Comparison of ENCODE assay signal across 22 mouse cellular contexts in genomic region chr13:95030828-95031227, GRCm38 (mm10). TPM values are rescaled to one million over a fixed set of nuclear protein-coding genes. Genes with fewer than 3 reads are reported as not detected.
DNase-seq lines count a peak whose midpoint lies in the region; ATAC-seq and TF ChIP-seq lines count a peak whose summit lies in the region.
"Had no signal": no experiment of that assay in that cellular context is flagged by ENCODE, and none has a peak within 500 bp of the region (broad histone marks: within the 10 kb centered on the region; RNA-seq: fewer than 3 reads in every experiment).

No protein-coding gene starts in this region.

- WGBS in forebrain, embryonic 14.5 days: 72% methylated on average over 6 of the region's 6 CpGs
- 85% methylated on average over 6 of the region's 6 CpGs for WGBS in forebrain, embryonic 11.5 days
- WGBS in forebrain, embryonic 15.5 days: 67% methylated on average over 6 of the region's 6 CpGs
- WGBS in forebrain, embryonic 13.5 days: 76% methylated on average over 6 of the region's 6 CpGs
- 88% methylated on average over 6 of the region's 6 CpGs for WGBS in midbrain, embryonic 11.5 days
- WGBS in midbrain, embryonic 16.5 days: 86% methylated on average over 6 of the region's 6 CpGs

- peak; percentile 53 for DNase-seq in forebrain, embryonic 14.5 days (ENCODE audit: low spot score)
- DNase-seq in forebrain, embryonic 11.5 days (ENCODE audit: low spot score): no peak
- DNase-seq in midbrain, embryonic 11.5 days (ENCODE audit: low spot score, missing footprints): peak; percentile 31
- peak; percentile 71 for DNase-seq in brain, embryonic 14.5 days (ENCODE audit: low read depth)
- DNase-seq in left cerebral cortex, postnatal 4 days: no peak
- DNase-seq: adrenal gland, adult 2 months; adrenal gland, adult 8-10 months; adrenal gland, postnatal 10 days; adrenal gland, postnatal 14 days; adrenal gland, postnatal 25 days; adrenal gland, postnatal 36 days; B cell, adult 2 months; cerebellum, adult 11 months; cerebellum, adult 11-12 months; cerebellum, adult 18-20 months had no signal

- H3K27me3 ChIP-seq in forebrain, embryonic 14.5 days (replicated peaks; ENCODE audit: control insufficient read depth, insufficient read depth, low read length): no peaks in the 10 kb centered on the region
- H3K27me3 ChIP-seq in forebrain, embryonic 11.5 days (ENCODE audit: control insufficient read depth, insufficient read depth, low read length): no peaks in the 10 kb centered on the region
- H3K27me3 ChIP-seq in forebrain, embryonic 15.5 days: no peaks in the 10 kb centered on the region
- H3K27me3 ChIP-seq in forebrain, embryonic 13.5 days: no peaks in the 10 kb centered on the region
- H3K27me3 ChIP-seq in midbrain, embryonic 11.5 days (ENCODE audit: control insufficient read depth, insufficient read depth, low read length): no peaks in the 10 kb centered on the region
- no peaks in the 10 kb centered on the region for H3K27me3 ChIP-seq in midbrain, embryonic 16.5 days (ENCODE audit: control insufficient read depth, insufficient read depth, low read depth, low read length)
- H3K27me3 ChIP-seq: CH12.LX, Patski had no signal

- H3K9me3 ChIP-seq in forebrain, embryonic 14.5 days (replicated peaks; ENCODE audit: control insufficient read depth, low read length): no peaks in the 10 kb centered on the region
- H3K9me3 ChIP-seq in forebrain, embryonic 11.5 days (ENCODE audit: control insufficient read depth, low read length): no peaks in the 10 kb centered on the region
- no peaks in the 10 kb centered on the region for H3K9me3 ChIP-seq in forebrain, embryonic 15.5 days
- no peaks in the 10 kb centered on the region for H3K9me3 ChIP-seq in forebrain, embryonic 13.5 days (replicated peaks)
- no peaks in the 10 kb centered on the region for H3K9me3 ChIP-seq in midbrain, embryonic 11.5 days (ENCODE audit: control insufficient read depth, low read length)
- no peaks in the 10 kb centered on the region for H3K9me3 ChIP-seq in midbrain, embryonic 16.5 days (replicated peaks; ENCODE audit: control insufficient read depth, low read length, poor library complexity, severe bottlenecking)

- H3K27ac ChIP-seq in forebrain, embryonic 14.5 days (ENCODE audit: low read depth, low read length): no peak overlapping the region
- no peak overlapping the region for H3K27ac ChIP-seq in forebrain, embryonic 11.5 days (ENCODE audit: low read depth, low read length)
- no peak overlapping the region for H3K27ac ChIP-seq in forebrain, embryonic 15.5 days (replicated peaks)
- H3K27ac ChIP-seq in forebrain, embryonic 13.5 days: no peak overlapping the region
- H3K27ac ChIP-seq in midbrain, embryonic 11.5 days (ENCODE audit: low read depth, low read length): no peak overlapping the region
- no peak overlapping the region for H3K27ac ChIP-seq in midbrain, embryonic 16.5 days (ENCODE audit: low read length)

- H3K4me3 ChIP-seq in forebrain, embryonic 14.5 days (ENCODE audit: low read depth, low read length): no peak overlapping the region
- H3K4me3 ChIP-seq in forebrain, embryonic 11.5 days (ENCODE audit: low read depth, low read length): no peak overlapping the region
- no peak overlapping the region for H3K4me3 ChIP-seq in forebrain, embryonic 15.5 days
- no peak overlapping the region for H3K4me3 ChIP-seq in forebrain, embryonic 13.5 days
- H3K4me3 ChIP-seq in midbrain, embryonic 11.5 days (ENCODE audit: low read depth, low read length): no peak overlapping the region
- H3K4me3 ChIP-seq in midbrain, embryonic 16.5 days (ENCODE audit: low read depth, low read length): no peak overlapping the region

- TF ChIP-seq CTCF in brain, embryonic 14.5 days (IDR thresholded peaks at IDR 0.05; ENCODE audit: borderline replicate concordance, extremely low read depth, insufficient read depth, insufficient read length): no peak

- H3K9ac ChIP-seq in forebrain, embryonic 14.5 days (ENCODE audit: low read length): no peak overlapping the region
- H3K9ac ChIP-seq in forebrain, embryonic 11.5 days (ENCODE audit: low read length): no peak overlapping the region
- no peak overlapping the region for H3K9ac ChIP-seq in forebrain, embryonic 15.5 days (replicated peaks)
- H3K9ac ChIP-seq in forebrain, embryonic 13.5 days: no peak overlapping the region
- no peak overlapping the region for H3K9ac ChIP-seq in midbrain, embryonic 11.5 days (ENCODE audit: low read length)
- H3K9ac ChIP-seq in midbrain, embryonic 16.5 days (ENCODE audit: low read depth, low read length): no peak overlapping the region

- no peaks in the 10 kb centered on the region for H3K4me1 ChIP-seq in forebrain, embryonic 14.5 days (ENCODE audit: control insufficient read depth, insufficient read depth, low read length)
- no peaks in the 10 kb centered on the region for H3K4me1 ChIP-seq in forebrain, embryonic 11.5 days (replicated peaks; ENCODE audit: control insufficient read depth, insufficient read depth, low read length)
- H3K4me1 ChIP-seq in forebrain, embryonic 15.5 days: peaks cover 4% of the 10 kb centered on the region; the same call in 1 of the 2 replicates
- 0 out of 2 replicates have a peak, but pooled peaks cover 4% of the 10 kb centered on the region for H3K4me1 ChIP-seq in forebrain, embryonic 13.5 days
- no peaks in the 10 kb centered on the region for H3K4me1 ChIP-seq in midbrain, embryonic 11.5 days (ENCODE audit: control insufficient read depth, insufficient read depth, low read length)
- H3K4me1 ChIP-seq in midbrain, embryonic 16.5 days (ENCODE audit: control insufficient read depth, insufficient read depth, low read length): 0 out of 2 replicates have a peak, but pooled peaks cover 3% of the 10 kb centered on the region

- peak; percentile 34; the same call in 1 of the 2 replicates for ATAC-seq in forebrain, embryonic 14.5 days
- ATAC-seq in forebrain, embryonic 11.5 days (replicated peaks; ENCODE audit: low FRiP score): no peak
- ATAC-seq in forebrain, embryonic 15.5 days (replicated peaks): 0 out of 2 replicates have a peak, but pooled peaks have one; percentile 29
- ATAC-seq in forebrain, embryonic 13.5 days: no peak; the same call in 1 of the 2 replicates
- ATAC-seq in midbrain, embryonic 11.5 days (ENCODE audit: low FRiP score): no peak
- ATAC-seq in midbrain, embryonic 16.5 days: no peak
- ATAC-seq: activated CD4-positive, CD25-positive, alpha-beta regulatory T cell, adult 4 months; CD4-positive, CD25-positive, alpha-beta regulatory T cell, adult 4 months; Patski had no signal

- intact Hi-C loops in left cerebral cortex, postnatal 4 days (cut with DNase I): no loop called here

- 0 out of 2 replicates have a peak, but pooled peaks cover 3% of the 10 kb centered on the region for H3K36me3 ChIP-seq in forebrain, embryonic 14.5 days (ENCODE audit: control insufficient read depth, insufficient read depth, low read length)
- no peaks in the 10 kb centered on the region for H3K36me3 ChIP-seq in forebrain, embryonic 11.5 days (ENCODE audit: control insufficient read depth, insufficient read depth, low read length)
- 0 out of 2 replicates have a peak, but pooled peaks cover 4% of the 10 kb centered on the region for H3K36me3 ChIP-seq in forebrain, embryonic 15.5 days
- H3K36me3 ChIP-seq in forebrain, embryonic 13.5 days (ENCODE audit: poor library complexity, severe bottlenecking): peaks cover 9% of the 10 kb centered on the region
- no peaks in the 10 kb centered on the region for H3K36me3 ChIP-seq in midbrain, embryonic 11.5 days (ENCODE audit: control insufficient read depth, insufficient read depth, low read length)
- peaks cover 14% of the 10 kb centered on the region for H3K36me3 ChIP-seq in midbrain, embryonic 16.5 days (ENCODE audit: control insufficient read depth, insufficient read depth, low read length)

- TF ChIP-seq POLR2A in brain, embryonic 14.5 days (IDR thresholded peaks at IDR 0.05; ENCODE audit: borderline replicate concordance, extremely low read depth, insufficient read depth, insufficient read length, poor library complexity, severe bottlenecking): no peak

- H3K4me2 ChIP-seq in forebrain, embryonic 14.5 days (ENCODE audit: low read length): no peak overlapping the region
- no peak overlapping the region for H3K4me2 ChIP-seq in forebrain, embryonic 11.5 days (ENCODE audit: low read depth, low read length, severe bottlenecking)
- no peak overlapping the region for H3K4me2 ChIP-seq in forebrain, embryonic 15.5 days (replicated peaks)
- no peak overlapping the region for H3K4me2 ChIP-seq in forebrain, embryonic 13.5 days
- no peak overlapping the region for H3K4me2 ChIP-seq in midbrain, embryonic 11.5 days
- H3K4me2 ChIP-seq in midbrain, embryonic 16.5 days (ENCODE audit: low read length): no peak overlapping the region

RNA-seq across cellular contexts. Expression of gene Wdr41, which starts 54.7 kb away (rescaled TPM):
- 21.9 and 23.3 TPM in 2 replicates for polyA plus RNA-seq in forebrain, embryonic 14.5 days (2014; fragmentation: Nextera tagmentation; extraction: Ambion mirVana)
- 21.2 and 22.6 TPM in 2 replicates for polyA plus RNA-seq in forebrain, embryonic 11.5 days (2014; fragmentation: Nextera tagmentation; extraction: Ambion mirVana)
- 24.8 and 27.5 TPM in 2 replicates for polyA plus RNA-seq in forebrain, embryonic 15.5 days (2015; fragmentation: Nextera tagmentation; extraction: Ambion mirVana)
- 19.3 and 22.0 TPM in 2 replicates for polyA plus RNA-seq in forebrain, embryonic 13.5 days (2015; fragmentation: Nextera tagmentation; extraction: Ambion mirVana)
- 23.7 and 24.6 TPM in 2 replicates for polyA plus RNA-seq in midbrain, embryonic 11.5 days (2014; fragmentation: Nextera tagmentation; extraction: Ambion mirVana)
- 25.6 and 27.4 TPM in 2 replicates for polyA plus RNA-seq in midbrain, embryonic 16.5 days (2015; fragmentation: Nextera tagmentation; extraction: Ambion mirVana)
- 19.4 and 22.9 TPM in 2 replicates for polyA plus RNA-seq in brain, embryonic 14.5 days (2012; rRNA removed)
- 10 to 100 TPM; 24.8 to 28.1 TPM for total RNA-seq in left cerebral cortex, postnatal 4 days (2021)

Comparison
In these comparisons a context has a peak if more than half of its experiments do, and no peak if none do; other contexts are left out.
1. ATAC-seq: peak in forebrain, embryonic 14.5 days (single experiment) and forebrain, embryonic 15.5 days (single experiment); none in forebrain, embryonic 11.5 days (single experiment), forebrain, embryonic 13.5 days (single experiment), midbrain, embryonic 11.5 days (single experiment) and midbrain, embryonic 16.5 days (single experiment).
2. DNase-seq: peak in forebrain, embryonic 14.5 days (single experiment), midbrain, embryonic 11.5 days (single experiment) and brain, embryonic 14.5 days (single experiment); none in forebrain, embryonic 11.5 days (single experiment) and left cerebral cortex, postnatal 4 days (single experiment).